Comparison of ENCODE assay signal across 17 mouse cellular contexts in the genomic region with DNA sequence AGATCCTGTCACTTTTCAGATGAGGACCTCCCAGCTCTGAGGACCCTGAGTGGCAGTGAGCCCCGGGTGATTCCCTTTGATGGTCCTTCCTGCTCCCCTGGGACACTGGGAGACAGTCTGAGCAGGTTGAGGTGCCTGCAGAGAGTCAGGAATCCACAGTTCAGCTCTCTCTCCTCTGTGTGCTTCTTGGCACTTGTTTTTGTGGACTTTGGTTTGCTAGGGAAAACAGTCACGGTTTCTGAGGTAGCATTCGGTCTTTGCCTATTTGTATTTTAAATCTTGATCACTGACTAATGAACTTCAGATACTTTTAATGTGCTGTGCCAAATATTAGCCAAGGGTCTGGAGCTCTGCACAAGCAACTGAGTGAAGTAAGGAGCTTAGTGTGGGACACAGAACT.
"Had no signal": no experiment of that assay in that cellular context is flagged by ENCODE, and none has a peak within 500 bp of the region (broad histone marks: within the 10 kb centered on the region; RNA-seq: fewer than 3 reads in every experiment).

No protein-coding gene starts in this region.

- DNase-seq: layer of hippocampus, postnatal 36 days; liver, embryonic 13.5 days; lung, embryonic 14.5 days; right cerebral cortex, adult 18-20 months; right cerebral cortex, postnatal 14 days; right cerebral cortex, postnatal 4 days; thymus, postnatal 25 days had no signal

- H3K4me1 ChIP-seq: intestine, embryonic 15.5 days; liver, embryonic 13.5 days; midbrain, embryonic 12.5 days; midbrain, embryonic 15.5 days; neural tube, embryonic 12.5 days; neural tube, embryonic 15.5 days had no signal

- H3K9me3 ChIP-seq: intestine, embryonic 15.5 days; liver, embryonic 13.5 days; midbrain, embryonic 15.5 days had no signal

- H3K27ac ChIP-seq: intestine, embryonic 15.5 days; kidney, postnatal 0 days; left cerebral cortex, adult 2 months; liver, embryonic 13.5 days; macrophage; midbrain, embryonic 12.5 days; midbrain, embryonic 15.5 days; neural tube, embryonic 12.5 days; neural tube, embryonic 15.5 days; stomach, postnatal 0 days had no signal

- H3K36me3 ChIP-seq: intestine, embryonic 15.5 days; midbrain, embryonic 15.5 days had no signal

- H3K9ac ChIP-seq: intestine, embryonic 15.5 days; liver, embryonic 13.5 days; lung, embryonic 14.5 days; midbrain, embryonic 12.5 days; midbrain, embryonic 15.5 days; neural tube, embryonic 12.5 days; neural tube, embryonic 15.5 days had no signal

- H3K4me3 ChIP-seq: intestine, embryonic 15.5 days; left cerebral cortex, adult 2 months; liver, embryonic 13.5 days; midbrain, embryonic 12.5 days; midbrain, embryonic 15.5 days; neural tube, embryonic 12.5 days; neural tube, embryonic 15.5 days had no signal

- H3K27me3 ChIP-seq: intestine, embryonic 15.5 days; liver, embryonic 13.5 days; midbrain, embryonic 12.5 days; midbrain, embryonic 15.5 days; neural tube, embryonic 12.5 days; neural tube, embryonic 15.5 days had no signal

- H3K4me2 ChIP-seq: intestine, embryonic 15.5 days; liver, embryonic 13.5 days; lung, embryonic 14.5 days; midbrain, embryonic 12.5 days; midbrain, embryonic 15.5 days; neural tube, embryonic 12.5 days; neural tube, embryonic 15.5 days had no signal

- ATAC-seq: intestine, embryonic 15.5 days; lung, postnatal 0 days; midbrain, embryonic 15.5 days had no signal
